Mouse (Mus musculus) thymus, postnatal 10 days (tissue): Measurements from ENCODE around the gene D7Ertd443e.

Experiments
- DNase-seq, 2 experiments: peaks; one replicate each; pipeline ENCODE4 v3.0.0; 2021; ENCODE audit warnings: low spot score in 2 of 2

D7Ertd443e gene

GRCm38 (mm10) chr7:134227773-134228455, 157.5 kb downstream of the D7Ertd443e start:
- no peak for DNase-seq

GRCm38 (mm10) chr7:134227101-134227500, 158.4 kb downstream of the D7Ertd443e start:
- DNase-seq, result no peak

- no peak for DNase-seq
Measured at GRCm38 (mm10) chr7:134226231-134226630, 159.2 kb downstream of the D7Ertd443e start.

GRCm38 (mm10) chr7:134224741-134225612, 160.5 kb downstream of the D7Ertd443e start:
- peak in 1 of 2 experiments; percentile 20 for DNase-seq

GRCm38 (mm10) chr7:134224421-134224740, 161.1 kb downstream of the D7Ertd443e start:
- peak; percentile 37 to 38 for DNase-seq

- DNase-seq, result peak in 1 of 2 experiments; percentile 74
Measured at GRCm38 (mm10) chr7:134223444-134224161, 161.9 kb downstream of the D7Ertd443e start.
